Mouse (Mus musculus): ENCODE results near the gene Gm2696.
"Not testable (repeated sequence)": the region's sequence is repeated elsewhere in the genome, so short reads cannot be mapped to it uniquely, and the experiment has no call there.

DNA sequence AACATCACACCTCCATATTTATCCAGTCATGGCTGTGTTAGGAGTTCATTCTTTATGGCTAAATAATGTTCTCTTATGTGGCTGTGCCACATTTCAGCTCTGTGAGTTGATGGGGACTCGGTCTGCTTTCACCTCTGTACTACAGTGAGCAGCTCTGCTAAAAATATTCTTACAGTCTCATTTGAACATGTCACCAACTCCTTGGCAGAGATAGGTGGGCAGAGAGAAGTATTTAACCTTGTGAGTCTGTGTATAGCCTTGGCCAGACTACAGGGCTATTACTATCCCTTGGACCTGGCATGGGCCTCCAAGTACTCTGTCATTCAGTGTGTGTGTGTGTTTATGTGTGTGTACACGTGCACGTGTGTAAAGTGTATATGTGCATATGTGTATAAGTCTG lies 42.3 kb upstream of the Gm2696 start:
- TF ChIP-seq CTCF, EP300 (IDR thresholded peaks at IDR 0.05; ENCODE audit: low read depth): not testable (repeated sequence)
